Mouse (Mus musculus) megakaryocyte, embryonic 14.5 days (primary cell): ENCODE results near the gene Irs3. TPM values are rescaled to one million over a fixed set of nuclear protein-coding genes. Genes with fewer than 3 reads are reported as not detected.
A peak's percentile ranks its signal among the peaks of the same experiment; 100 is the strongest.
"Not testable (repeated sequence)": the region's sequence is repeated elsewhere in the genome, so short reads cannot be mapped to it uniquely, and the experiment has no call there.

Source experiments
- H3K27me3 ChIP-seq: replicated peaks from 2 replicates; pipeline ENCODE3; 2012; ENCODE audit warnings: inconsistent platforms
- H3K36me3 ChIP-seq: replicated peaks from 2 replicates; pipeline ENCODE3; 2012; ENCODE audit warnings: low read length, inconsistent platforms, mixed read lengths
- H3K4me1 ChIP-seq: 2 replicates; pipeline ENCODE4 v1.6.1; 2012; ENCODE audit warnings: inconsistent platforms
- H3K4me3 ChIP-seq: replicated peaks from 2 replicates; pipeline ENCODE3; 2012; ENCODE audit warnings: moderate library complexity, mild to moderate bottlenecking, inconsistent platforms
- H3K9me3 ChIP-seq: 2 replicates; pipeline ENCODE4 v1.6.1; 2012; ENCODE audit warnings: inconsistent platforms
- FLI1 ChIP-seq: IDR thresholded peaks from 2 replicates; pipeline ENCODE4 v1.6.1; 2012; ENCODE audit warnings: low read length, inconsistent platforms, mixed read lengths
- GATA1 ChIP-seq: IDR thresholded peaks from 3 replicates; pipeline ENCODE4 v1.6.1; 2012; ENCODE audit warnings: mixed read lengths, low read length, inconsistent platforms, borderline replicate concordance
- polyA plus RNA-seq: library from polyadenylated mRNA; stranded (reverse); fragments of >175 nt; gene quantifications from 2 replicates; pipeline ENCODE4 v1.2.3, GENCODE M21; 2012; ENCODE audit warnings: low replicate concordance; ENCODE audit not compliant: insufficient read depth

The Irs3 gene
- polyA plus RNA-seq, 1 experiment, result not detected

GRCm38 (mm10) chr5:137628498-137629305 is 16.8 kb downstream of the Irs3 start, which contains the start of the genes Fbxo24, Lrch4 and Gm20605:
Gene Fbxo24 (minus strand): TSS chr5:137629002.
Gene Lrch4 (plus strand): TSS chr5:137629121.
Gene Gm20605 (plus strand): TSS chr5:137629175.
- H3K36me3 ChIP-seq, result peaks cover 15% of the 10 kb centered on the region
- H3K9me3 ChIP-seq, result no peaks in the 10 kb centered on the region
- peaks cover 67% of the 10 kb centered on the region for H3K4me1 ChIP-seq
- peak within 1 kb of the TSS; percentile 100 for H3K4me3 ChIP-seq
- no peaks in the 10 kb centered on the region for H3K27me3 ChIP-seq
- TF ChIP-seq FLI1 (no peak), GATA1 (no peak)

DNA sequence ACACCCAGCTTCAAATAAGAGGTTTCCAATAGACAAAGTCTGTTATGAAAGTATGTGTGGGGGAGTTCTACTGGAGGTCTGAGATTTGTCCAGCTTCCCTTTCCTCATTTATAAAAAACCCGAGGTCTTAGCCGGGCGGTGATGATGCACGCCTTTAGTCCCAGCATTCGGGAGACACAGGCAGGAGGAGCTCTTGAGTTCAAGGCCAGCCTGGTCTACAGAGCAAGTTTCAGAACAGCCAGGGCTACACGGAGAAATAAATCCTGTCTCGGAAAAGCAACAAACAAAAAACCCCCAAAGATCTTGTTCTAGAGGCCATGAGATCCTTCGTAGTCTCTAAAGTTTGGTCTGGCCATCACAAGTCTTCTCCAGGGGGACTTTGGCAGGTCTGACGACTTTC is 17.5 kb downstream of the Irs3 start:
- H3K27me3 ChIP-seq, result peaks cover 2% of the 10 kb centered on the region
- H3K4me3 ChIP-seq, result peak overlapping the region; percentile 100
- TF ChIP-seq FLI1 (no peak), GATA1 (no peak)
- H3K36me3 ChIP-seq, result peaks cover 8% of the 10 kb centered on the region
- H3K4me1 ChIP-seq, result peaks cover 60% of the 10 kb centered on the region
- H3K9me3 ChIP-seq, result peaks cover 2% of the 10 kb centered on the region; the same call in 1 of the 2 replicates

GRCm38 (mm10) chr5:137623937-137624530 is 21.5 kb downstream of the Irs3 start:
- no peaks in the 10 kb centered on the region for H3K36me3 ChIP-seq
- TF ChIP-seq FLI1, result no peak
- TF ChIP-seq GATA1, result no peak
- H3K4me3 ChIP-seq, result peak overlapping the region; percentile 42
- H3K9me3 ChIP-seq, result peaks cover 4% of the 10 kb centered on the region; the same call in 1 of the 2 replicates
- H3K27me3 ChIP-seq, result peaks cover 20% of the 10 kb centered on the region
- H3K4me1 ChIP-seq, result peaks cover 29% of the 10 kb centered on the region

DNA sequence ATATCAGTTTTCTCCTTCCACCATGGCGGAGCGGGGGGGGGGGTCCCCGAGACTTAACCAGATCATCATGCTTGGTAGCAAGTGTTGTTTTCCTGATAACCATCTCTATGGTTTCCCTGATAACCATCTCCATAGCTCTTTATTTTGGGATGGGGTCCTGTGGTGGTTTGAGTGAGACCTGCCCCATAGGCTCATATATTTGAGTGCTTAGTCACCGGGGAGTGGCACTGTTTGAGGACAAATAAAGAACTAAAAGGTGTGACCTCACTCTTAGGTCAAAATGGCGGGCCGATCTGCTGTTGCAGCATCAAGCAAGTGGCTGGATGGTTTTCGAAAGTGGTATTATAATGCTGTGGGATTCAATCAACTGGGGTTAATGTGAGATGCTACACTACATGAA is 30.2 kb downstream of the Irs3 start:
- Histone ChIP-seq H3K4me1 (peaks cover 32% of the 10 kb centered on the region), H3K4me3 (no peak overlapping the region), H3K36me3 (peaks cover 10% of the 10 kb centered on the region), H3K27me3 (peaks cover 35% of the 10 kb centered on the region), H3K9me3 (no peaks in the 10 kb centered on the region)
- TF ChIP-seq GATA1 (no peak), FLI1 (no peak)

GRCm38 (mm10) chr5:137614921-137615320 is 30.6 kb downstream of the Irs3 start:
- peaks cover 33% of the 10 kb centered on the region for H3K27me3 ChIP-seq
- H3K4me1 ChIP-seq, result peaks cover 36% of the 10 kb centered on the region
- H3K9me3 ChIP-seq, H3K36me3 ChIP-seq, H3K4me3 ChIP-seq: not testable (repeated sequence)

- Histone ChIP-seq H3K27me3 (peaks cover 23% of the 10 kb centered on the region), H3K9me3 (no peaks in the 10 kb centered on the region), H3K4me3 (no peak within 1 kb of the TSS), H3K4me1 (peaks cover 35% of the 10 kb centered on the region), H3K36me3 (peaks cover 14% of the 10 kb centered on the region)
- no peak for TF ChIP-seq FLI1
- no peak for TF ChIP-seq GATA1
These were observed 32.0 kb downstream of the Irs3 start, which contains the start of gene Pcolce for GRCm38 (mm10) chr5:137613550-137613949. Gene Pcolce (minus strand): TSS chr5:137613784.

DNA sequence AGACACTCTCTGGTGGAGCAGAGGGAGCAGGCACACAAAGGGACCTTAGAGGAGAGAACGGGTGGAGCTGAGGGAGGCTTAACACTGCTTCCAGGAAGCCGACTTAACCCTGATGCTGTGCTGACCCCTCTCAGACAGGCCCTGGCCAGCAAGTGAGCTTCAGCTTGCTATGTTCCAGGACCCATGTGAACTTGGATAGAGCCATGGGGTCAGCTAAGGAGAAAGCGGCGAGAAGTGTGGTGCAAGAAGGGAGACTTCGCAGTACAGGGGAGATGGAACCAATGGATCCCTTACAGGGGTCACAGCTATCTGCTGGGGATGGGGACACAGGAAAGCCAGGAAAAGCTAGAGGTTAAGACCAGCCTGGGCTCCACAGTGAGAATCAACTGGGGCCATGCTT is 32.4 kb downstream of the Irs3 start:
- H3K27me3 ChIP-seq, result peaks cover 18% of the 10 kb centered on the region
- TF ChIP-seq FLI1 (no peak), GATA1 (no peak)
- peaks cover 14% of the 10 kb centered on the region for H3K36me3 ChIP-seq
- no peak overlapping the region for H3K4me3 ChIP-seq
- H3K9me3 ChIP-seq, result no peaks in the 10 kb centered on the region
- H3K4me1 ChIP-seq, result peaks cover 30% of the 10 kb centered on the region

- H3K27me3 ChIP-seq, result peaks cover 7% of the 10 kb centered on the region
- no peaks in the 10 kb centered on the region for H3K9me3 ChIP-seq
- peaks cover 30% of the 10 kb centered on the region for H3K4me1 ChIP-seq
- peaks cover 29% of the 10 kb centered on the region for H3K36me3 ChIP-seq
- H3K4me3 ChIP-seq, result no peak overlapping the region
- TF ChIP-seq GATA1 (no peak), FLI1 (no peak)
These were observed 34.3 kb downstream of the Irs3 start for GRCm38 (mm10) chr5:137611245-137611602.

DNA sequence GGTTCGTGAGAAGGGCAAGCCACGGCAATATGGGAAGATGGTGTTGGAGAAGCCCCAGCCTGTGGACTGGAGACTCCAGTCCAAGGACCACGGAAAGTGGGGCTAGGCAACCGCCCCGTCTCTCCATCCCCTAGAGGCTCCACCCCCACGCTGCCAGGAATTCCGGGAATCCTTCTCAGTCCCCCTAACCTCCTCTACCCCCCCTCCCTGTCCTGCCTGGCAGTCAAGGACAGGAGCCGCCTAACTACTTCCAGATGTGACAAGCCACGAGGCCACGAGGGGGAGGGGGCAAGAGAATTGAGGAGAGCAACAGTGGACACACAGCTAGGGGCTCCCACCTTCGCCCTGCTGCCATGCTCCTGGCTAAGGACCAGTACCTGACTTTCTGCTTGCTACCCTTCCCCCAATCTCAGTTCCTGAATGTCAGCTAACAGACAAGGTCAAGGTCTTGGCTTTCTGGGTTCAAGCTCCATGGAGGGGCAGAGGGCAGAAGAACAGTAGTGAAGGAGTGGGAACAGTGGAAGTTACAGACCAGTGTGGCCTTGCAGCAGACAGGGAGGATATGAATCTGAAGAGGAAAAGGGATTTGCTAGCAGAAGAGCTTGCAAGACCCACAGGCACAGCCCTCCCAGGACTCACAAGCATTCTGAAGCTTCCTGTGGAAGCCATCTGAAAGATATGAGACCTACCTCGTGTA is 34.8 kb downstream of the Irs3 start:
- no peak for TF ChIP-seq GATA1
- H3K4me3 ChIP-seq, result peak overlapping the region; percentile 50

DNA sequence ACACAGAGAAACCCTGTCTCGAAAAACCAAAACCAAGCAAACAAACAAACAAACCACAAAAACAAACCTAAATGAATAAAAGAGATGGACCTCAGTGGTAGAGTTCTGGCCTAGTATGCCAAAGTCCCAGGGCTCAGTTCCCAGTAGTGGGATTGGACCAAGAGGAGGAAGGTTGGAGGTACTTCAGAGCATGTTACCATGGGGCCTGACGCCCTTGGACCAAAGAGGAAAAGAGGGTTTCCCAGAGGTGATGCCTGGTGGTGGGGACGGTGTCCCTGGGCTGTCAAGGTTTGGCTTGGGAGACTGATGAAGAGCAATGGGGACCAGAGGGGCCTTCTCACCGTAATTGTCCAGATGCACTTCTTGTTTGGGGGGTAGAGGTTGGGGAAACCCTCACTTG is 35.5 kb downstream of the Irs3 start:
- peaks cover 39% of the 10 kb centered on the region for H3K36me3 ChIP-seq
- peaks cover 42% of the 10 kb centered on the region for H3K4me1 ChIP-seq
- H3K9me3 ChIP-seq, result no peaks in the 10 kb centered on the region
- H3K4me3 ChIP-seq, result no peak overlapping the region
- no peak for TF ChIP-seq FLI1
- no peak for TF ChIP-seq GATA1
- H3K27me3 ChIP-seq, result peaks cover 5% of the 10 kb centered on the region

More for the DNA sequence above, 34.8 kb downstream of the Irs3 start:
- H3K36me3 ChIP-seq, result peaks cover 33% of the 10 kb centered on the region
- no peaks in the 10 kb centered on the region for H3K9me3 ChIP-seq
- peaks cover 5% of the 10 kb centered on the region for H3K27me3 ChIP-seq
- H3K4me1 ChIP-seq, result peaks cover 35% of the 10 kb centered on the region
